Mouse (Mus musculus) midbrain, postnatal 0 days (tissue): ENCODE data around the gene Mrpl47. TPM values are rescaled to one million over a fixed set of nuclear protein-coding genes. Genes with fewer than 3 reads are reported as not detected.
A peak's percentile ranks its signal among the peaks of the same experiment; 100 is the strongest.
"Not testable (repeated sequence)": the region's sequence is repeated elsewhere in the genome, so short reads cannot be mapped to it uniquely, and the experiment has no call there.

ENCODE experiments used
- ATAC-seq: fragments of 200-750 bp; cut with Nextera tagmentation; 2 replicates; pipeline ENCODE4 v1.8.0; 2017; ENCODE audit warnings: moderate number of reproducible peaks, mild to moderate bottlenecking, moderate TSS enrichment, moderate library complexity; ENCODE audit not compliant: low FRiP score
- DNase-seq: peaks from one replicate; pipeline ENCODE4 v3.0.0-alpha.2; 2015; ENCODE audit warnings: low spot score
- H3K27ac ChIP-seq: fragments of 300-500 bp; sonication (generic); 2 replicates; pipeline ENCODE4 v1.5.1; 2014; ENCODE audit warnings: low read depth, mild to moderate bottlenecking, low read length, mixed read lengths
- H3K27me3 ChIP-seq: fragments of 300-500 bp; sonication (generic); 2 replicates; pipeline ENCODE4 v1.6.1; 2014; ENCODE audit warnings: low read length, control low read depth, mixed read lengths; ENCODE audit not compliant: insufficient read depth
- H3K36me3 ChIP-seq: fragments of 300-500 bp; sonication (generic); 2 replicates; pipeline ENCODE4 v1.6.1; 2014; ENCODE audit warnings: low read length, control low read depth, mixed read lengths; ENCODE audit not compliant: insufficient read depth
- H3K4me1 ChIP-seq: fragments of 300-500 bp; sonication (generic); 2 replicates; pipeline ENCODE4 v1.6.1; 2014; ENCODE audit warnings: mild to moderate bottlenecking, control low read depth, antibody characterized with exemption, low read length, mixed read lengths; ENCODE audit not compliant: insufficient read depth
- H3K4me2 ChIP-seq: fragments of 300-500 bp; sonication (generic); 2 replicates; pipeline ENCODE4 v1.6.1; 2014; ENCODE audit warnings: low read depth, mild to moderate bottlenecking, low read length, mixed read lengths; ENCODE audit not compliant: poor library complexity, severe bottlenecking
- H3K4me3 ChIP-seq: fragments of 300-500 bp; sonication (generic); 2 replicates; pipeline ENCODE4 v1.5.1; 2014; ENCODE audit warnings: low read depth, mild to moderate bottlenecking, low read length, moderate library complexity
- H3K9ac ChIP-seq: fragments of 300-500 bp; sonication (generic); replicated peaks from 2 replicates; pipeline ENCODE4 v1.6.1; 2014; ENCODE audit warnings: mild to moderate bottlenecking, low read length, moderate library complexity, mixed read lengths; ENCODE audit not compliant: poor library complexity, severe bottlenecking
- H3K9me3 ChIP-seq: fragments of 300-500 bp; sonication (generic); 2 replicates; pipeline ENCODE4 v1.6.1; 2016; ENCODE audit warnings: low read length, control low read depth
- CTCF ChIP-seq: IDR thresholded peaks from 2 replicates; pipeline ENCODE4 v1.5.1; 2016; ENCODE audit warnings: antibody characterized with exemption, mild to moderate bottlenecking
- WGBS: fragments of 180-500 bp; shearing (Covaris S2); extraction: QIAGEN DNeasy Blood & Tissue Kit; methylation state at CpG from one replicate; pipeline ENCODE4 v1.1.7; 2014; 5-methylcytosine and 5-hydroxymethylcytosine counted together
- polyA plus RNA-seq: library from polyadenylated mRNA; unstranded; fragments of >200 nt; fragmentation: Nextera tagmentation; extraction: Ambion mirVana; gene quantifications from 2 replicates; pipeline ENCODE4 v1.2.1, GENCODE M21; 2015
- total RNA-seq: library from RNA; depleted of rRNA; stranded (reverse); fragments of >200 nt; gene quantifications from 2 replicates; pipeline ENCODE4 v1.2.3, GENCODE M21; 2014

Gene Mrpl47
- total and polyA plus RNA-seq, 2 experiments from 2014 or later, result 10.4 to 25.4 TPM

- Histone ChIP-seq H3K4me3 (peak within 1 kb of the TSS; percentile 64), H3K9ac (peak within 1 kb of the TSS; percentile 84), H3K4me1 (0 out of 2 replicates have a peak, but pooled peaks cover 4% of the 10 kb centered on the region), H3K9me3 (no peaks in the 10 kb centered on the region), H3K36me3 (peaks cover 21% of the 10 kb centered on the region), H3K4me2 (peak within 1 kb of the TSS; percentile 59), H3K27me3 (no peaks in the 10 kb centered on the region), H3K27ac (peak within 1 kb of the TSS; percentile 93)
- DNase-seq (peak; percentile 100), ATAC-seq (peak; percentile 98)
- under 1% methylated on average over 61 of the region's 62 CpGs for WGBS
- TF ChIP-seq CTCF, result no peak
Observed at GRCm38 (mm10) chr3:32736244-32737171, 897 bp downstream of the Mrpl47 start, which contains the start of gene Ndufb5. Gene Ndufb5, plus strand, starts transcription at chr3:32736990.

DNA sequence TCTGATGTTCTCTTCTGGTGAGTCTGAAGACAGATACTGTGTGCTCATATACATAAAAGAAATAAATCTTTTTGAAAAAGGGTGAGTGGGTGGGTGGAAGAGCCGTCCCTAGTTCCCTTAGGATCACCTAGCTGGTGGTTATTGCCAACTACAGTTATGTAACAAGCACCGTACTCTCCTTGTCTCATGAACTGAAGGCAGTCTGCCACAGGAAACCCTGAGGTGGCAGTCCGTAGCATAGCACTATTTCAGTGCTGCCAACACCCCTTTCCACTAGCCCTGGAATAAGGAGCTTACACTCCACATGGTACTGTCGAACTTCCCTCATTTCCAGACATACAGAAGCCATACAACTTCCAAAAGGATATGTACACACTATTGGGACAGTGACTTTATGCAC, 9.5 kb downstream of the Mrpl47 start:
- H3K36me3 ChIP-seq, result peaks cover 68% of the 10 kb centered on the region
- TF ChIP-seq CTCF, result no peak
- ATAC-seq (no peak), DNase-seq (no peak)
- no peaks in the 10 kb centered on the region for H3K4me1 ChIP-seq
- H3K4me3 ChIP-seq, result no peak overlapping the region
- no peaks in the 10 kb centered on the region for H3K9me3 ChIP-seq
- no peak overlapping the region for H3K4me2 ChIP-seq
- no peak overlapping the region for H3K27ac ChIP-seq
- WGBS, result 91% methylated on average over 4 of the region's 4 CpGs
- H3K27me3 ChIP-seq, result no peaks in the 10 kb centered on the region
- H3K9ac ChIP-seq, result no peak overlapping the region

DNA sequence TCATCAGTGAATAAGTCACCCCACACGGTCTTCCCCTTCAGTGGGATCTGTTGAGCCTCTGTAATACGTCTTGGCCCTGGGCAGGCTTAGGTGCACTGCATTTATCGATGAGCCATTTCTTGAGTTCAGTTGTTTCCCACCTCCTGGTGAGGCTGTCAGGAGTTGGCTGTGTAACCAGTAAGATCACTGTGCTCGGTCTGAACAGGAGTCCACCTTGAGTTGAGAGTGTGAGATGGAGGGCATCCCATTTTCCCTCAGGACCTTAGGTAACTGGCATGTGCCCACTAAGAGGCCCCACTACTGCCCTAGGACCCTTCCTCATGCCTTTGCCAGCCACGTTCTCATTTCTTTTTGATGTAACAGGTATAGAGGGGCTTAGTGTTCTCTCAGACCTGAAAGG, 11.5 kb downstream of the Mrpl47 start:
- Histone ChIP-seq H3K27me3 (no peaks in the 10 kb centered on the region), H3K9me3 (no peaks in the 10 kb centered on the region), H3K9ac (no peak overlapping the region), H3K4me1 (no peaks in the 10 kb centered on the region), H3K27ac (no peak overlapping the region), H3K4me3 (no peak overlapping the region), H3K36me3 (peaks cover 63% of the 10 kb centered on the region), H3K4me2 (no peak overlapping the region)
- 92% methylated on average over 5 of the region's 5 CpGs for WGBS
- no peak for ATAC-seq
- no peak for DNase-seq
- TF ChIP-seq CTCF, result no peak

- H3K36me3 ChIP-seq, result peaks cover 65% of the 10 kb centered on the region
- H3K4me3 ChIP-seq, result no peak overlapping the region
- WGBS, result 97% methylated on average over 7 of the region's 7 CpGs
- no peak overlapping the region for H3K9ac ChIP-seq
- H3K4me1 ChIP-seq, result no peaks in the 10 kb centered on the region
- no peak overlapping the region for H3K4me2 ChIP-seq
- ATAC-seq (no peak), DNase-seq (no peak)
- H3K27ac ChIP-seq, result no peak overlapping the region
- no peaks in the 10 kb centered on the region for H3K27me3 ChIP-seq
- H3K9me3 ChIP-seq, result no peaks in the 10 kb centered on the region
- no peak for TF ChIP-seq CTCF
Observed at GRCm38 (mm10) chr3:32724191-32724590, 13.2 kb downstream of the Mrpl47 start.

GRCm38 (mm10) chr3:32718271-32718670, 19.1 kb downstream of the Mrpl47 start:
- TF ChIP-seq CTCF, result no peak

GRCm38 (mm10) chr3:32717403-32717802, 20.0 kb downstream of the Mrpl47 start:
- H3K9me3 ChIP-seq, H3K27ac ChIP-seq, H3K4me2 ChIP-seq, H3K4me3 ChIP-seq, H3K27me3 ChIP-seq, DNase-seq, ATAC-seq, H3K9ac ChIP-seq, H3K4me1 ChIP-seq: not testable (repeated sequence)
- 95% methylated on average over 6 of the region's 6 CpGs for WGBS
- peaks cover 53% of the 10 kb centered on the region for H3K36me3 ChIP-seq

More at GRCm38 (mm10) chr3:32718271-32718670, 19.1 kb downstream of the Mrpl47 start:
- ATAC-seq, result no peak
- Histone ChIP-seq H3K4me3 (no peak overlapping the region), H3K27ac (no peak overlapping the region), H3K27me3 (no peaks in the 10 kb centered on the region), H3K9me3 (no peaks in the 10 kb centered on the region), H3K36me3 (peaks cover 55% of the 10 kb centered on the region), H3K4me2 (no peak overlapping the region), H3K9ac (no peak overlapping the region), H3K4me1 (no peaks in the 10 kb centered on the region)
- WGBS, result 93% methylated on average over 5 of the region's 5 CpGs
- DNase-seq, result no peak
